Mouse (Mus musculus) cortical plate, adult 2 months (tissue): ENCODE measurements around the gene 1110065P20Rik.

Source experiments
- CTCF ChIP-seq: fragments of 200-500 bp; IDR thresholded peaks from 2 replicates; pipeline ENCODE4 v1.5.1; 2011; ENCODE audit warnings: mild to moderate bottlenecking, control low read depth, low read length; ENCODE audit not compliant: insufficient read depth; ENCODE audit errors: extremely low read depth
- POLR2A ChIP-seq: fragments of 200-500 bp; IDR thresholded peaks from 2 replicates; pipeline ENCODE4 v1.6.1; 2011; ENCODE audit warnings: mild to moderate bottlenecking, low read length, control low read depth; ENCODE audit not compliant: insufficient read depth; ENCODE audit errors: extremely low read depth

- TF ChIP-seq CTCF (no peak), POLR2A (no peak)
Observed at GRCm38 (mm10) chr4:124861283-124862188, 10.5 kb upstream of the 1110065P20Rik start, which contains the start of gene Maneal.
